Mouse (Mus musculus) midbrain, embryonic 16.5 days (tissue): ENCODE results near the gene Irf5. TPM values are rescaled to one million over a fixed set of nuclear protein-coding genes. Genes with fewer than 3 reads are reported as not detected.
A peak's percentile ranks its signal among the peaks of the same experiment; 100 is the strongest.

Source experiments
- ATAC-seq: fragments of 200-750 bp; cut with Nextera tagmentation; 2 replicates; pipeline ENCODE4 v1.8.0; 2017; ENCODE audit warnings: moderate TSS enrichment
- H3K27ac ChIP-seq: fragments of 300-500 bp; sonication (generic); 2 replicates; pipeline ENCODE4 v1.5.1; 2014; ENCODE audit warnings: mild to moderate bottlenecking, low read length, mixed read lengths
- H3K27me3 ChIP-seq: fragments of 300-500 bp; sonication (generic); 2 replicates; pipeline ENCODE4 v1.6.1; 2014; ENCODE audit warnings: low read depth, low read length, mixed read lengths; ENCODE audit not compliant: control insufficient read depth, insufficient read depth
- H3K36me3 ChIP-seq: fragments of 300-500 bp; sonication (generic); 2 replicates; pipeline ENCODE4 v1.6.1; 2014; ENCODE audit warnings: mild to moderate bottlenecking, low read length, moderate library complexity, mixed read lengths; ENCODE audit not compliant: control insufficient read depth, insufficient read depth
- H3K4me1 ChIP-seq: fragments of 300-500 bp; sonication (generic); 2 replicates; pipeline ENCODE4 v1.6.1; 2014; ENCODE audit warnings: mild to moderate bottlenecking, low read length, mixed read lengths; ENCODE audit not compliant: control insufficient read depth, insufficient read depth
- H3K4me2 ChIP-seq: fragments of 300-500 bp; sonication (generic); 2 replicates; pipeline ENCODE4 v1.6.1; 2014; ENCODE audit warnings: mild to moderate bottlenecking, low read length, mixed read lengths
- H3K4me3 ChIP-seq: fragments of 300-500 bp; sonication (generic); 2 replicates; pipeline ENCODE4 v1.5.1; 2014; ENCODE audit warnings: low read depth, mild to moderate bottlenecking, low read length, moderate library complexity, mixed read lengths
- H3K9ac ChIP-seq: fragments of 300-500 bp; sonication (generic); 2 replicates; pipeline ENCODE4 v1.6.1; 2014; ENCODE audit warnings: low read depth, low read length, mixed read lengths
- H3K9me3 ChIP-seq: fragments of 300-500 bp; sonication (generic); replicated peaks from 2 replicates; pipeline ENCODE4 v1.6.1; 2014; ENCODE audit warnings: mild to moderate bottlenecking, low read length, mixed read lengths; ENCODE audit not compliant: control insufficient read depth, poor library complexity, severe bottlenecking
- WGBS: fragments of 180-500 bp; shearing (Covaris S2); extraction: QIAGEN DNeasy Blood & Tissue Kit; methylation state at CpG from one replicate; pipeline ENCODE4 v1.1.7; 2014; 5-methylcytosine and 5-hydroxymethylcytosine counted together
- polyA plus RNA-seq: library from polyadenylated mRNA; unstranded; fragments of >200 nt; fragmentation: Nextera tagmentation; extraction: Ambion mirVana; gene quantifications from 2 replicates; pipeline ENCODE4 v1.2.1, GENCODE M21; 2015

Irf5 gene
- polyA plus RNA-seq, 1 experiment from 2014 or later, result 1.5 TPM

DNA sequence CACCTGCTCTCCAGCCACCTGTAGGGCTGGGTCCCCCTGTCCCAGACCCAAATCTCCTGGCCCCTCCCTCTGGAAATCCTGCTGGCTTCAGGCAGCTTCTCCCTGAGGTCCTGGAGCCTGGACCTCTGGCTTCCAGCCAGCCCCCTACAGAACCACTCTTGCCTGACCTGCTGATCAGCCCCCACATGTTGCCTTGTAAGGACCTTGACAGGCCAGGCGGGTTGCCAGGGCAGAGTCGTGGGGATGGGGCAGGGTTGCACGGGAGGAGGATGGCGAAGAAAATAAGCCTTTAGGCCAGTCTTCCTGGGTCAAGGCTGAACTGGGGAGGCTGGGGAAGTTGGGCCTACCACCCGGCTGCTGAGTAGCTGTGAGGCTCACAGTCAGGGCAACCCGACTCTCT is 8.9 kb downstream of the Irf5 start:
- Histone ChIP-seq H3K9ac (no peak overlapping the region), H3K4me3 (no peak overlapping the region), H3K4me1 (no peaks in the 10 kb centered on the region), H3K4me2 (no peak overlapping the region), H3K27ac (no peak overlapping the region), H3K27me3 (peaks cover 11% of the 10 kb centered on the region), H3K36me3 (peaks cover 4% of the 10 kb centered on the region; the same call in 1 of the 2 replicates), H3K9me3 (no peaks in the 10 kb centered on the region)
- ATAC-seq, result 0 out of 2 replicates have a peak, but pooled peaks have one; percentile 27
- 69% methylated on average over 6 of the region's 6 CpGs for WGBS

DNA sequence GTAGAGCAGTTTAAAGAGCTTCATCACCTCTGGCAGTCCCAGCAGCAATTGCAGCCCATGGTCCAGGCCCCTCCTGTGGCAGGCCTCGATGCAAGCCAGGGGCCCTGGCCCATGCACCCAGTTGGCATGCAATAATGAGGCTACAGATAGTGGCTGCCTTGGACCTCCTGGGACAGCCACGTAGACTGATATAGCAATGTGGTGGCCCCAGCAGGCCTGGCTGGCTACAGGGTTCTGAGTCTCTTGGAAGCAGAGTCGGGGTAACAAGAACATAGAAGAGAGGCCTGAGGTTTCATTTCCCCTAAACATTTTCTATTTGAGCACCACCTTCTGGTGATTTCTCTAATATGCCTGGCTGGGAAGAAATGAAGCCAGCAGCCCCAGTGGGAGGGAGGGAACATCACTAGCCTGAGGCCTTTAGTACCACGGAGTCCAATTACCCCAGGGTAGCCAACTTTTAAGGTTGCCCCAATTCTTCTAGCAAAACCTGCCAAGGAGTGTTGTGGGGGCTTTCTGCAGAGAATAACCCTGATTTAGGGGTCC is 10.3 kb downstream of the Irf5 start:
- WGBS, result 73% methylated on average over 4 of the region's 4 CpGs

GRCm38 (mm10) chr6:29537221-29537620 is 10.8 kb downstream of the Irf5 start:
- H3K4me1 ChIP-seq, result no peaks in the 10 kb centered on the region
- H3K9ac ChIP-seq, result no peak overlapping the region
- H3K4me3 ChIP-seq, result no peak overlapping the region
- no peak overlapping the region for H3K4me2 ChIP-seq
- ATAC-seq, result no peak
- no peaks in the 10 kb centered on the region for H3K27me3 ChIP-seq
- H3K36me3 ChIP-seq, result peaks cover 13% of the 10 kb centered on the region; the same call in 1 of the 2 replicates
- no peaks in the 10 kb centered on the region for H3K9me3 ChIP-seq
- no peak overlapping the region for H3K27ac ChIP-seq
- WGBS, result 90% methylated on average over 3 of the region's 3 CpGs

More for the DNA sequence above, 10.3 kb downstream of the Irf5 start:
- no peaks in the 10 kb centered on the region for H3K27me3 ChIP-seq
- H3K4me1 ChIP-seq, result no peaks in the 10 kb centered on the region
- no peak overlapping the region for H3K27ac ChIP-seq
- no peak overlapping the region for H3K4me2 ChIP-seq
- ATAC-seq, result 0 out of 2 replicates have a peak, but pooled peaks have one; percentile 37
- H3K36me3 ChIP-seq, result peaks cover 9% of the 10 kb centered on the region; the same call in 1 of the 2 replicates
- no peak overlapping the region for H3K4me3 ChIP-seq
- H3K9me3 ChIP-seq, result no peaks in the 10 kb centered on the region
- H3K9ac ChIP-seq, result no peak overlapping the region

- no peak overlapping the region for H3K4me3 ChIP-seq
- no peaks in the 10 kb centered on the region for H3K27me3 ChIP-seq
- no peaks in the 10 kb centered on the region for H3K9me3 ChIP-seq
- H3K36me3 ChIP-seq, result peaks cover 17% of the 10 kb centered on the region; the same call in 1 of the 2 replicates
- no peaks in the 10 kb centered on the region for H3K4me1 ChIP-seq
- H3K9ac ChIP-seq, result no peak overlapping the region
- 93% methylated on average over 8 of the region's 8 CpGs for WGBS
- H3K4me2 ChIP-seq, result no peak overlapping the region
- no peak overlapping the region for H3K27ac ChIP-seq
- no peak for ATAC-seq
These were observed 13.1 kb downstream of the Irf5 start for GRCm38 (mm10) chr6:29539502-29539901.

GRCm38 (mm10) chr6:29540223-29540622 is 13.8 kb downstream of the Irf5 start:
- H3K4me2 ChIP-seq, result no peak overlapping the region
- H3K4me3 ChIP-seq, result no peak overlapping the region
- no peak overlapping the region for H3K9ac ChIP-seq
- no peaks in the 10 kb centered on the region for H3K4me1 ChIP-seq
- ATAC-seq, result no peak
- WGBS, result 66% methylated on average over 6 of the region's 6 CpGs
- no peak overlapping the region for H3K27ac ChIP-seq
- no peaks in the 10 kb centered on the region; the same call in 1 of the 2 replicates for H3K9me3 ChIP-seq
- peaks cover 21% of the 10 kb centered on the region for H3K36me3 ChIP-seq
- H3K27me3 ChIP-seq, result no peaks in the 10 kb centered on the region

- H3K36me3 ChIP-seq, result peaks cover 28% of the 10 kb centered on the region
- WGBS, result 86% methylated on average over 1 of the region's 1 CpGs
These were observed 14.5 kb downstream of the Irf5 start for GRCm38 (mm10) chr6:29540956-29541355.

GRCm38 (mm10) chr6:29545611-29546010 is 19.2 kb downstream of the Irf5 start:
- H3K9ac ChIP-seq, result no peak overlapping the region
- H3K27ac ChIP-seq, result no peak overlapping the region
- no peak overlapping the region for H3K4me2 ChIP-seq
- no peaks in the 10 kb centered on the region; the same call in none of the 2 replicates for H3K9me3 ChIP-seq
- H3K27me3 ChIP-seq, result no peaks in the 10 kb centered on the region
- peaks cover 33% of the 10 kb centered on the region for H3K36me3 ChIP-seq
- no peak for ATAC-seq
- H3K4me3 ChIP-seq, result no peak overlapping the region
- no peaks in the 10 kb centered on the region for H3K4me1 ChIP-seq
- 97% methylated on average over 2 of the region's 2 CpGs for WGBS

More at GRCm38 (mm10) chr6:29540956-29541355, 14.5 kb downstream of the Irf5 start:
- Histone ChIP-seq H3K4me3 (no peak overlapping the region), H3K4me2 (no peak overlapping the region), H3K27ac (no peak overlapping the region), H3K27me3 (no peaks in the 10 kb centered on the region), H3K9ac (no peak overlapping the region), H3K9me3 (no peaks in the 10 kb centered on the region; the same call in none of the 2 replicates), H3K4me1 (no peaks in the 10 kb centered on the region)
- no peak for ATAC-seq

DNA sequence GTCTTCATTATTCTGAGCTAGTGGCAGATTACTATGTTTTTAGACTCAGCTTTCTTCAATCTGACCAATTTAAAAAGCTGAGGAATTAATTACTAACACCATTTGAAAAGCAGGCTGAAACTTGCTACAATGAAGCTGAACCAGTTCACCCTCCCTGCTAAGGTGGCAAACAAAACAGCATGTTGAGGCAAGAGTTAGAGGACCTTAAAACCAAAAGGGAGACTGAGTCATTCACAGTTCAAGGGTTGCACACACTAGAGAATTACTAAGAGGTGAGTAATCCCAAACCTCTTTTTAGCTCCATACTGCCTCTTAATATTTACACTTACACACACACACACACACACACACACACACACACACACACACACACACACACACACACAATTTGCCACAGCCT is 21.2 kb downstream of the Irf5 start:
- H3K27ac ChIP-seq, result no peak overlapping the region
- no peaks in the 10 kb centered on the region for H3K27me3 ChIP-seq
- H3K36me3 ChIP-seq, result peaks cover 33% of the 10 kb centered on the region
- no peak for ATAC-seq
- H3K4me2 ChIP-seq, result no peak overlapping the region
- H3K9me3 ChIP-seq, result no peaks in the 10 kb centered on the region; the same call in none of the 2 replicates
- H3K4me1 ChIP-seq, result no peaks in the 10 kb centered on the region
- H3K4me3 ChIP-seq, result no peak overlapping the region
- no peak overlapping the region for H3K9ac ChIP-seq

GRCm38 (mm10) chr6:29548086-29548485 is 21.7 kb downstream of the Irf5 start:
- no peak overlapping the region for H3K4me2 ChIP-seq
- H3K4me1 ChIP-seq, result no peaks in the 10 kb centered on the region
- H3K36me3 ChIP-seq, result peaks cover 32% of the 10 kb centered on the region
- WGBS, result 94% methylated on average over 1 of the region's 1 CpGs
- no peak overlapping the region for H3K9ac ChIP-seq
- no peak for ATAC-seq
- no peak overlapping the region for H3K4me3 ChIP-seq
- H3K27me3 ChIP-seq, result no peaks in the 10 kb centered on the region
- H3K9me3 ChIP-seq, result no peaks in the 10 kb centered on the region; the same call in none of the 2 replicates
- no peak overlapping the region for H3K27ac ChIP-seq
